Mouse (Mus musculus) layer of hippocampus, postnatal 14 days (tissue): ENCODE results near the gene Ica1. TPM values are rescaled to one million over a fixed set of nuclear protein-coding genes. Genes with fewer than 3 reads are reported as not detected.

Experiments used
- DNase-seq, 2 experiments: peaks; one replicate each; pipeline ENCODE4 v3.0.0; 2021 to 2022; ENCODE audit warnings: low spot score in 2 of 2, mixed read lengths in 1 of 2
- total RNA-seq, 2 experiments: library from RNA; stranded (reverse); gene quantifications; 2 replicates each; pipeline ENCODE4 v1.2.3; 2021

The Ica1 gene
- total RNA-seq, 2 experiments from 2014 or later, result 52.1 to 57.8 TPM

DNA sequence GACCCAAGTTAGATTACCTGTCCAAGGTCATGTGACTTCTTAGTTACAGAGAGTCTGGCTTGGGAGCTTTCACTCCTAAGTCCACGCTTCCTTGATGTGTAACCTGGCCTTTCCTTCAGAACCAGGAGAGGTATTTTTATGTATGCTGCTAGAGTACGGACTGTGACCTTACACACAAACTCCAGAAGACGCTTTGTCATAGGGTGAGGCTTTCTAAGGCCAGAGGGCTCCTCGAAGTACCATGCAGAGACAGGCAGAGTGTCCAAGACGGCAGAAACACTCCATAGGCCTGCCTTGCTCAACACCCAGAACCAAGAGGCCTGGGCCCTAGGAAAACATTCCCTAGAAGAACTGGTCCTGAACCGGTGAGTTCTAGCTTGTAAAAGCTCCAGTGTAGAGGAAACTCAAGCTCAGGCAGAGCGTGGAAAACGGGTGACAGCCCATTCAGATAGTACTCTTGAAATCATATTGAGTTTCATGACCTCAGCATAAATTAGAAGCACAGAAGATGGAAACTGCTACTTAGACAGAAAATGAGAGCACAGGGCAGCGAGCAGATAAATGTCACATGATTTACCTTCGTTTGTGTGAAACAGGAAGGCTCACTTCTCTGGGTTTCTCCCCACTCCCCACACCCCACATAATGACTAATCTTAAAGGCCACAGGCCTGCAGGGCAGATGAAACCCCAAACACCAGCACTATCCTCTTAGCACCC is 129.9 kb downstream of the Ica1 start:
- no peak for DNase-seq

DNA sequence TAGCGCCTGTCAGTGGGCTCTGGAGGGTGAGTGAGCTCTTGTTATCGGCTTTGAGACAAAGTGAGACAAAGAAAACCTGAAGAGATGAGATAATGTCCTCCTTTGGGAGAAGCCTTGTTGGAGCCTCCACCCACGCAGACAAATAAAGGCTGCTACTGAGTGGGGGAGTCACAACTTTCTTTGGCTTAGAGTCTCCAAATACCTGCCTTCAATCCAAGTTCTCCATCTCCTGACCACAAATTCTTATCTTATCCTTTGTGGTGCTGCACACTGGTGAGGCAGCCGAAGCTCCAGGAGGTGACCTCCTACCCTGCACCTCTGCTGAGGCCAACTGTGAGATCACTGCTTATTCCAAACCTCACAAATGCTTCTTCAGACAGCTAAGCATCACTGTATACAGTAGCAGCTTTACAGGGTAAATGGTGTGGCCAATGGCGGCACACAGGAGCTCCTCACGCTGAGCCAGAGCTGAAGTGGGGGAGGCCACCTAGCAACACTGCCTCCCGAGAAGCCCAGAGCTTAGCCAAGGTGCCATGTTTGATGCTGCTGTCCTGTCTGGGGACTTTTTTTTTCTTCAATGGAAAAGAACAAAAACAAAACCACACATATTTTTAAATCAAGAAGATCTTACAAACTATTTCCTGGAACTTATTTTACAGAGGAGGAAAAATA is 130.6 kb downstream of the Ica1 start:
- no peak for DNase-seq

DNA sequence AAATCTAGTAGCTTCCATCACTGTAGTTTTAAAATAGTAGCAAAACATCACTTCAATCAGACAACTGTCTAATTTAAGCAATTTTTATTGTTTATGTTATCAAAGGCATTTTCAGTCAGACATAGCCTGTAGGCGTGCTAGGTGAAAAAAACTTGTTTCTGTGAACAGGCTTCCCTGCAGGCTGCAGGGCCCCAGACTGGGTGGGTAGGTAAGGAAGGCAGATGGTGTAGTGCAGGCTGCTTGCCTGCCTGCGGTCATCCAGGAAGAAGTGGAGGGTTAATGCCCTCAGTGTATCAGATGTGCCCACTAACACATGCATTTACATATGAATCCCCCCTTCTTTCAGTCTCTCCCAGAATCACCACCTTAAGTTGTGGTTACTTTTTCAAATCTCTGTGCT is 132.6 kb downstream of the Ica1 start:
- DNase-seq, result no peak

DNA sequence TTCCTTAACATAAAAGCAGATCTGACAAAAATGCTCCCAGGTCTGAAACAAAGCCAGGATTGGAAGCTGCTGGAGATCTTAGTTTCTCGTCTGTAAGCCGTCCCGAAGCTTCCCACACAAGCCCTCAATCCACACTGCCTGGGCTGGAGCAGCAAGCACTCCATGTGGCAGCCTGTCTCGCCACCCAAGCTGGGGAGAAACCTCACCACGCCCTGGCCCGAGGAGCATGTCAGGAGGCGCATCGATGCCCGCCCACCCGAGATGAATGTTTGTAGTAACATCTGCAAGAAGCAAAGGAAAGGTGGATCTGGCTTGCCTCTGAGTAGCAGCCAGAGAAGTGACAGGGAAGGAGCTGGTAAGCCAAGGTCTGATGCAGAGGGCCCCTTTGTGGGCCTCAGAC is 133.6 kb downstream of the Ica1 start:
- DNase-seq, result no peak

DNA sequence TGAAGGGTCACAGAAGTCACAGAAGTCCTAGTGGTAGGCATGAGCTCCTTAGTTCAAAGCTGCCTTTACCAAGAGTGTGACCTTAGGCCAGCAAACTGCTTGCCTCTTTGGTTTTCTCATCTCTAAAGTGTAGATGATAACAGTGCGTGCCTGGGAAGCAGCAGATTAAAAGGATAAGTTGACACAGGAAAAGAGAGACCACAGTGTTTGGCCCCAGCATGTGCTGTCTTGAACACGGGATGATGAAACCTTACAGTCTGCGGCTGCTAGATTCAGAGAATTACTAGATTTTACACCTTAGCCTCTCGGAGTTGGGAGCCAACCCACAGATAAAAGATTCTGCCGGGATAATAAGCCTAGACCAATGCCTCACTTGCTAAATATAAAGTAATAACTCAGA is 137.4 kb downstream of the Ica1 start:
- DNase-seq, result no peak

DNA sequence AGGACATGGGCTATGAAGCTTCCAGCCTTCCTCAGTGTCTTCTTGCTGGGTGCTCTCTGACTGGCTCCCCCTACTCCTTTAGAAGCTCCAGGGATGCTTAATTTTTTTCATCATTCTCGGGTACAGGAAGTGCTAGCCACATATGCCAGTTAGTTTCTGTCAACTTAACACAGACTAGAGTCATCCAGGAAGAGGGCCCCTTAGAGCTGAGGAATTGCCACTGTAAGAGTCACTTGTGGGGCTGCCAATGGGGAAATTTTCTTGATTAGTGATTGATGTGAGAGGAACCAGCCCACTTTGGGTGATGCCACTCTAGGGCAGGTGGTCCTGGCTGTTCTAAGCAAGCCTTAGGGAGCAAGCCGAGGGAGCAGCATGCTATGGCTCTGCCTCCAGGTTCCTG is 138.8 kb downstream of the Ica1 start:
- no peak for DNase-seq

DNA sequence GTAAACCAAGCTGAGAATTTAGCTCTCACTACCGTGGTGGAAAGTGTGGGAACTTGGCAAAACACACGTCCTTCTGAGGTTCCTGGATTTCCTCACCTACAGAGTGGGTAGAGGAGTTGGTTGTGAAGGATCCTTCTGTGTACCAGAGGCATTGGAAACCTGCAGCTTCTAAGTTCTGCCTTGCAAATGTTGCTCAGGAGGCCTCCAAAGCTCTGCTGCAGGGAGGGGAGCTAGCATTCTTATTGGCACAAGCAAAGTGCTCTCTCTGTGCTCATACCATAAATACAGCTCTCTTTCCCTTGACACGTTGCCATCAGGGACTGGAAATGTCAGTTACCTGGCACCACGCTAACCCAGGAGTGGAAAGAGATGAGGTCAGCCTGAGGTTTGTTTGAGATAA is 139.4 kb downstream of the Ica1 start:
- no peak for DNase-seq

DNA sequence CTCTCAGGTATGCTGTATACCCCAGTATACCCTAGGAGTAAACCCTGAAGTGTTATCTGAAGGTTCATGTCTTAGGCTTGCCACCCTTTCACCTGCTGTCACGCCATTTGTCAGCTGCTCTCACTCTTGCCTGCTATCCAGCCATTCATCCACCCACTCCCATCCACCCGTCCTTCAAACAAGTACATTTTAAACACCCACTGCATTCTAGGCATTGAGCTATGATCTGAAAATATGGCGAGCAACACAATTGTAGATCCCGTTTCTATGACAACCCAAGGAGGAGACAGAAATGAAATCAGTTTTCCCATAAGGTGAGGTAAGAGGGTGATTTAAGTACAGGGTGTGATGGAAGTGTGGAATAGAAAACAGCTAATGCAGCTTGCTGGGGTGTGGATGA is 140.2 kb downstream of the Ica1 start:
- DNase-seq, result peak in 1 of 2 experiments; percentile 47

DNA sequence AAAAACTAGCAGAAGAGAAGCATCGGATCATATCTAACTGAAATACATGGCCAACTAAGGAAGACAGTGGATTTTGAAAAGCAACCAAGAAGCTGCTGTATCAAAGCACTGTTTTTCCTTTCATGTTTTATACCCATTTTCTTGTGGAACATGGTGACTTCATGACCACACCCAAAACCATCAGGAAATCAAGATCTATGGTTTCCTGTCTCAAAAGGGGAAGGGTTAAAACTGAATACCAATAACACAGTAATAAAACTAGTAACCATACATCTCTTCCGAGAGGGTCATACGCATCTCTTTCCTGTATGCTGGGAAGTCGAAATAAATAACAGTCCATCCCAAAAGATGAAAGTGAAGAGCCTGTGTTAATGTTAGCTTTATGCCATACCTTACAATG is 145.6 kb downstream of the Ica1 start:
- no peak for DNase-seq

DNA sequence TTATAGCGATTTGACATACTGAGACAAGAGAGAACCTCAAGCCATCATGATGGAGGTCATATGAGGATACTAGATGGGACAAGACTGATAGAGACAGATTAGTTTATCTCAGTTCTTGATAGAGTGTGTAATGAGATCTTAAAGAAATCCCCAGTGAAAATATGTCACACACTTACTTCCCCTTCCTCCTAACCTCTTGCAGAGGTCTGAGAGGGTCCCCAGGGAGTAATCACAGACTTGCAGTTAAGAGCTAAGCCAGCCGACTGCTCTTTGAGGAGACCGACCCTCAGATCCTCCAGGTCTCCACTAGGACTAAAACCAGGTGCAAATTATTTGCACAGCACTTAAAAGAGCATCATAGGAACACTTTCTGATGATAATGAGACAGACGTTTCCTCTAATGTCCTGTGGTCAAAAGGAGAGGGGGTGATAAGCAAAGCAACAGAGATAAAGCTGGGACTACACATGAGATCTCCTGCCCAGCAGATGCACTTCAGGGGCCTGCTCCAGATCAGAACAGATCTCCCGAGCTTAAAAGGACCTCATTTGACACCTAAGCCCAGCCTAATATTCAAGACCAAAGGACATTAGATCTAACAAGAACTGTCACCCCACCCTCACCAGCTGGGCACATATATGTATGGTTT is 146.2 kb downstream of the Ica1 start:
- DNase-seq, result no peak

DNA sequence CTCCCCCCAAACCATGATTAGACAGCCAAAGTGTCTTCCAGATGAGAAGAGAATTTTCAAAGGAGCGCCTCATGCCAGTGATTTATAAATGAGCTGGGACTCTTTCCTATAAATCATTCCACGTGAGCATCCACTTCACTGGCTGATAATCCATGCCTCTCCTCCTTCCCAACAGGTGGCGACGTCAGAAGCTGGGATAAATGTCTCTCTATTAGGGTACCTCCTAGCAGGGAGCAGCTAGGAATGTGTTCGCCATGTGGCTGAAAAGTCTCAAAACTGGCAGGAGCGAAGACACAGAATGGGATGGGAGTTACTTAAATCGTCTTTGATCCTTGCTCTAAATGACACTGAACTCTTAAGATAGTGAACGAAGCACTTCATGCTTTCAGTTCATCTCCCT is 146.9 kb downstream of the Ica1 start:
- no peak for DNase-seq

DNA sequence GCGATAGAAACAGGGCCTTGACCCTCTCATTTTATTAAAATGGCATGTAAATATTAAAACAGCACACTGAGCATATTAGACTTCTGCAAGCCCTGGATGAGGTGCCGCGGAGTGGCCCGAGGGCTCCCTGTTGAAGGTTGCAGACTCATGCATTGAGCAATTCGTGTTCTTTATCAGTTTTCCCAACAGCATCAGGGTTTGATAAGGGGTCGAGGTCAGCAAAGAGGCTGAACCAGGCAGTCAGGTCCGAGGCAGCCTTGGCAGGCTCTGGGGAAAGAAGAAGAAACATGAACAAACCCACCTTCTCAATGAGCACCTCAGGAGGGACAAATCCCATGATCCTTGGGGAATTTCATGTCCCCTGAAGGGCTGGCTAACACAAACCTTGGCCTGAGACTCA is 147.8 kb downstream of the Ica1 start:
- no peak for DNase-seq

DNA sequence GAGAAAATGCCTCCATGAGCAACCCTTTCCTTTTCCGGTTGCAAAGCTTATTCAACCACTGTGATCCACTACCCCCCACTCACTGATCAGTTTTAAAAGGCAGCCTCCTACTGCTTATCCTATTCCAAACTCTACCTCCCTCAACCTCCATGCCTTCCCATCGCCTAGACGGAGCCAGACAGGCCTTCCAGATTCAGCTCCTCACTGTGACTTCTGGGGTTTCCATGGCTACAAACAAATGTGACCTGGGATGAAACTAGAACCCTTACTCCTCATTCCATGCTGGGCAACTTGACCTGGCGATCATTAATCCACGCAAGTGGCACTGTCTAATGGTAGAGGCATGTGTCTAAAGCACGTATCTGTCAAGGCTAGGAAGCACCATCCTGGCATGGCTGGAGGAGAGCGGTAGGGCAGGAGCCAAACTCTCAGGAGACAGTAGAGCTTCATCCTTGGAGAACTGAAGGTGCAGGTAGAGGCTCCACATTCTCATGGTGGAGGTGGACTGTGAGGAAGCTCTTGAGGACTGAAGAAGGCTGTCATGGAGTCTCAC is 149.5 kb downstream of the Ica1 start:
- DNase-seq, result no peak

DNA sequence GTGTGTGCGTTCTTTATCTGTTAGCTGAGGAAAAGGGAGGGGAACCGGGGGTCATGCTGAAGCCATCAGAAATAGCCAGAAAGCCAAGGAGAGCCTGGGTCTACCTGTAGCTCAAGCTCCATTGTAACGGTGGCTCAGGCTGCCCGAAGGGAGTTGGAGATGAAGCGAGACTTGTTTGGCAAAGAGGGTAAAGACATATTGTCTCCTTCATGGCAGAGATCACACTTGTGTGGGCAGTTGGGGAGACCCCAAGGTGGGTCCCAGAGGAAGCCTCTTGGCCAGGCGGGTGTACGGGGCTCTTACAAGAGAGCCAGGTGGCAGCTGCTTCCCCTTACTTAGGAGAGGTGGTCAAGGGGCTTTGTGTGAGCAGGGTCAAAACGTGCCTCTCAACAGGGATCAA is 150.1 kb downstream of the Ica1 start:
- no peak for DNase-seq

DNA sequence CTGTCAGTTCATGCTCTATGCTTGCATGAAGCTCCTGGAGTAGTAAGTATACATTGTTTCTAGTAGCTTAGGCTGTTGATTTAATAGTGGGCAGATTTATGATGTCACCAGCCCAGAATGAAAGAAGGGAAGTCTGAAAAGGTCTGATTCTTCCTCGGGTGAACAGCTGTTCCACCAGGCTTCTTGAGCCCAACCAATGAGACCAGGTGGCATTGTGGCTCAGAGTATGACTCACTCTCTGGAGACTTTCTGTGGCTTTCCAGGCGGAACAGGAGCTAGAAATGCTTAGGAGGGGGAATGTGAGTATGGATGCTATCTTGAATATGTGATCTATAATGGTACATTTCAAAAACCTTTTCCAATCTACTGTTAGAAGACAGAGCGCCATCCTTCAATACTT is 155.2 kb downstream of the Ica1 start:
- DNase-seq, result no peak

DNA sequence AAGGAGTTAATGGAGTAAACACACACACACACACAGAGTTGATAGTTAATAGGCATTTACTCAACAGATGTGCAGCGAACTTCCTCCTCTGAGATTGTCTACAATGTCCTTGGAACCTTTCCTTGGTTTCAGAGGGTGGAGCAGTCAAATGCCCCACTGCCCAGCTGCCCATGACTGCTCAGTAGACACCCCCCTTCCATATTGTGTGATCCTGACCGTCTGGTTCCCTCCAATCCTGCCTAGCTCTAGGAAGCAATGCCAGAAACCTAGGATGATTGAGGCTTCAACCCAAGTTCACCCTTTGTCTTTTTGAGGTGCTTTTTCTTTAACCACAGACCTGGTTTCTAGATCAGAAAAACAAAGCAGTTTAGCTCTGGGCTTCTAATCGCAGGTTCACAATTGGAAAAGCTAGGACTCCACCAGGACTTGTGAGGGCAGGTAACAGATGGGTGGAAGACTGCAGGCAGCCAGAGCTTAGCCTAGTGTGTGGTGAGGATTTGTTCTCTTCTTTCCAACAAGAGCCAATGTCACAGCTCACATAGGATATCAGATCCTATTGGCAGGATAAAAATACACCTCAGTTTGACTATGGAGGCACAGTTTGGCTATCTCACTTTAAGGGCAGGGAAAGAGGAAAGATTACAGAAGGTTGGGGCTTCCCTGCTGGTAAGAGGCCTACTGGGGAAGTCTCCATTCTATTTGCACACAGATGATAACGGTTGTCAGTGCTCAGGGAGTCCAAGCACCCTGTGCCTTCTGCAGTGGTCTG is 158.5 kb downstream of the Ica1 start:
- DNase-seq, result no peak

DNA sequence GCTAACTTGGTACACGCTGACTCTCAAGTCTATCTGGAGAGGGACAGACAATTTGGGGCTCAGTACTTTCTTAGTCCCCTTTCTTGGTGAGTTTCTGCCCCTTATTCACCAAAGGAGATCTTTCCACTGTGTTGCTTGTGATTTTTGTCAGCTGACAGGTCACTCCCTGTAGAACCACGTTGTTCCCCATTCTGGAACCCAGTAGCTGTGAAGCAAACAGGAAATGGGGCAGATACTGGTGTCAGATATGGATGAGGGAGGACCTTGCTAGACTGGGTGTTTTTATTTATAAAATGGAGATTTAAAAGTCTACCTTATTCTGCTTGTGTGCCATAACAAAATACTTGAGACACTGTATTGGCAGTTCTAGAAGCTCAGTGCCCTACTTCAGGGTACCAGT is 160.9 kb downstream of the Ica1 start:
- no peak for DNase-seq

DNA sequence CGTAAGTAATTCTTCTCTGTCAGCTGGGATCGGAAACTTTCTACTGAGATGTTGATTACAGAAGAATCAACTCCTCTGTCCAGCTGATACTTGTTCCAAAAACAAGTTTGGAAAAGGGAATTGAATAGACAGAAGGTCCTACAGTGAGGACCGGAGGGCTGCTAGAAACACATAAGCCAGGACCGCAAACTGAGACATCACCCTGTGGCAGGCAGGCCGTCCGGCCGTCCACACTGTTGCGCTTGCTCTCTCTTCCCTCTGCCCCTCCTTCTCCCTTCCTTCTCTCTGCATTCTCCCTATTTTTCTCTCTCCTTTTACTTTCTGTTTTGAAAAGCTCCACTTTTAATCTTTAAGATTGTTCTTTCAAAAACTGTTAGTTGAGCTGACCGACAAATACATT is 186.6 kb downstream of the Ica1 start:
- DNase-seq, result no peak

DNA sequence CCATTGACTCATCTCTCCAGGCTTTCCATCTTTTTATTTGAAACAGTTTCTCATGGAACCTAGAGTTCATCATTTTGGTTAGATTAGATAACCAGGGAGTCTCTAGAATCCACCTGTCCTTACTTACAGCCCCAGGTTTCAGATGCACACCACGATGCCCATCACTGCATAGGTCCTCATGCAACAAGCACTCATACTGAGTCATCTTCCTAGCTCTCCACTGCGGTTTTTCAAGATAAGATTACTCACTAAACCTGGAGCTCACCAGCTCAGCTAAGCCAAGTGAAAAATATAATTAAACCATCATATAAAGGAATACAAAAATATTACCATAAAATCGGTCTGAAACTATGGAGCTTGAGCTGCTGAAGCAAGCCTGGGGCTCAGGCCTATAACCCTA is 194.4 kb downstream of the Ica1 start:
- DNase-seq, result no peak

DNA sequence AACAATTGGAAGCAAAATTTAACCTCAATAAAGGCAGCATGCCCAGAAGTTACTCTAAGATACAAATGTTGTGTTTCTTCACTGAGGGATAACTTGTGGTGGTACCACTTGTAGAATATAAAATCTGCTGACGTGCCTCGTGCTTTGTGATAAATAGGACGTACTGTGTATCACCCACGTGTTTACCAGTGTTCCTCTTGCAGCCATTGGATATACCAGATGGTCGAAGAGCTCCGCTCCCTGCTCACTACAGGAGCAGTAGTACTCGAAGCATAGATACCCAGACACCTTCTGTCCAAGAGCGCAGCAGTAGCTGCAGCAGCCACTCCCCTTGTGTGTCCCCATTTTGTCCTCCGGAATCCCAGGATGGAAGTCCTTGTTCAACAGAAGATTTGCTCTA is 195.9 kb downstream of the Ica1 start:
- DNase-seq, result peak; percentile 8 to 24
